Mouse (Mus musculus) layer of hippocampus, adult 9-11 months (tissue): ENCODE results near the gene Leprot.

Experiments
- DNase-seq: peaks from one replicate; pipeline ENCODE4 v3.0.0; 2022

Leprot gene

GRCm38 (mm10) chr4:101647196-101647905 is at the start of gene Leprot:
Gene Leprot, plus strand, starts transcription at chr4:101647718.
- peak; percentile 100 for DNase-seq

- no peak for DNase-seq
Measured at GRCm38 (mm10) chr4:101601758-101602157, 45.8 kb upstream of the Leprot start.

GRCm38 (mm10) chr4:101603635-101604034 is 43.9 kb upstream of the Leprot start:
- DNase-seq = no peak

- DNase-seq = no peak
Measured at GRCm38 (mm10) chr4:101616520-101616919, 31.0 kb upstream of the Leprot start.

GRCm38 (mm10) chr4:101617742-101618141 is 29.8 kb upstream of the Leprot start:
- no peak for DNase-seq

GRCm38 (mm10) chr4:101620206-101620605 is 27.3 kb upstream of the Leprot start:
- no peak for DNase-seq

- DNase-seq = no peak
Measured at GRCm38 (mm10) chr4:101621241-101621640, 26.3 kb upstream of the Leprot start.

GRCm38 (mm10) chr4:101625278-101625677 is 22.2 kb upstream of the Leprot start:
- DNase-seq = no peak

- DNase-seq = no peak
Measured at GRCm38 (mm10) chr4:101635596-101635995, 11.9 kb upstream of the Leprot start.

- no peak for DNase-seq
Measured at GRCm38 (mm10) chr4:101637472-101637871, 10.0 kb upstream of the Leprot start.

GRCm38 (mm10) chr4:101640631-101641030 is 6.9 kb upstream of the Leprot start:
- DNase-seq = no peak

- DNase-seq = no peak
Measured at GRCm38 (mm10) chr4:101642708-101643107, 4.8 kb upstream of the Leprot start.

GRCm38 (mm10) chr4:101643216-101643615 is 4.3 kb upstream of the Leprot start:
- DNase-seq = no peak

- no peak for DNase-seq
Measured at GRCm38 (mm10) chr4:101646857-101647195, 692 bp upstream of the Leprot start.

GRCm38 (mm10) chr4:101647976-101648642 is 591 bp downstream of the Leprot start:
- DNase-seq = no peak

GRCm38 (mm10) chr4:101648745-101649144 is 1.2 kb downstream of the Leprot start:
- DNase-seq = no peak

- DNase-seq = no peak
Measured at GRCm38 (mm10) chr4:101650961-101651360, 3.4 kb downstream of the Leprot start.

- DNase-seq = no peak
Measured at GRCm38 (mm10) chr4:101654256-101654655, 6.7 kb downstream of the Leprot start.

- DNase-seq = peak; percentile 65
Measured at GRCm38 (mm10) chr4:101654788-101655414, 7.4 kb downstream of the Leprot start.

- no peak for DNase-seq
Measured at GRCm38 (mm10) chr4:101655415-101655790, 7.9 kb downstream of the Leprot start.

GRCm38 (mm10) chr4:101656056-101656455 is 8.5 kb downstream of the Leprot start:
- no peak for DNase-seq

GRCm38 (mm10) chr4:101656956-101657570 is 9.5 kb downstream of the Leprot start:
- no peak for DNase-seq

GRCm38 (mm10) chr4:101664160-101664750 is 16.7 kb downstream of the Leprot start:
- no peak for DNase-seq
